Mouse (Mus musculus): Measurements from ENCODE around the gene Rhou.

DNA sequence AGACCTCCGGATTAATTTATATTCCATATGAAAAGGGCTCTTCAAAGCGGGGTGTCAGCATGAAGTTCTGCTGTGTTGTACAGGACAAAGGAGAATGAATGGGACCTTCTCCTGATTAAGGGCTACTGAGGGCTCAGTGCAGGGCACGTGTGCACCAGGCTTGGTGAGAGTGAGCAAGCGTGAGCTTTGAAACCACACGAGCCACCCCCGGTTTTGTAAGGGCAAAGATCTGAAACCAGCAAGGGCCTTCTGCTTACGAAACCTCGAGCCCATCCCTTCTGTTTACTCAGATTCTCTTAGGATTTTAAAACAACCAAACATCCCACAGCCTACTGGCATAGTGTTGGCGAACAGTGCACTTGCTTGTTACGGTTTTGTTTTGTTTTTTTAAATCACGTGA is 7.8 kb downstream of the Rhou start:
- TF ChIP-seq CTCF (IDR thresholded peaks at IDR 0.05; ENCODE audit: borderline replicate concordance, control insufficient read depth, extremely low read depth, insufficient read depth, low read length, poor library complexity) (no peak), POLR2A (IDR thresholded peaks at IDR 0.05; ENCODE audit: control insufficient read depth, extremely low read depth, insufficient read depth, low read length, poor library complexity) (no peak)

Data from thymus, adult 2 months (tissue).